Mouse (Mus musculus): ENCODE measurements at regions not wholly inside any gene's neighbourhood (a gene's known extent, or its start where the extent isn't known, plus 50 kb on each side); places are given as distances from the start of the nearest gene placed in this dataset.

- TF ChIP-seq ZC3H11A (IDR thresholded peaks at IDR 0.05; ENCODE audit: borderline replicate concordance, low read depth, low read length), result no peak
- no peak for TF ChIP-seq MAFK (IDR thresholded peaks at IDR 0.05; ENCODE audit: insufficient read depth, low read depth, low read length)
- TF ChIP-seq CHD2 (IDR thresholded peaks at IDR 0.05; ENCODE audit: low read depth, low read length), result no peak
- no peak for TF ChIP-seq ZNF384 (IDR thresholded peaks at IDR 0.05; ENCODE audit: low read depth, low read length)
- no peak for TF ChIP-seq HCFC1 (IDR thresholded peaks at IDR 0.05; ENCODE audit: borderline replicate concordance, insufficient read depth, low read length)
- no peaks in the 10 kb centered on the region for H3K36me3 ChIP-seq (ENCODE audit: control insufficient read depth, insufficient read depth, low read length, poor library complexity, severe bottlenecking)
- no peak overlapping the region for H3K27ac ChIP-seq (ENCODE audit: insufficient read depth, low read depth, low read length, poor library complexity, severe bottlenecking)
- DNase-seq (ENCODE audit: low read depth, low spot score), result no peak
- H3K4me3 ChIP-seq (ENCODE audit: insufficient read depth in 1 of 2, low read depth in 1 of 2, low read length in 2 of 2, poor library complexity in 1 of 2, severe bottlenecking in 1 of 2), result no peak overlapping the region
- H3K9ac ChIP-seq (ENCODE audit: insufficient read depth, low read depth, low read length, poor library complexity, severe bottlenecking), result no peak overlapping the region
- in situ Hi-C loops (cut with MboI; ENCODE audit: low sequenced_read_pairs in 2 of 2, unreplicated experiment in 2 of 2), result no loop called here
- H3K9me3 ChIP-seq (ENCODE audit: control insufficient read depth, insufficient read depth, low read depth, low read length), result no peaks in the 10 kb centered on the region
- H3K4me1 ChIP-seq (ENCODE audit: control insufficient read depth in 2 of 2, insufficient read depth in 2 of 2, low read length in 2 of 2, poor library complexity in 1 of 2), result no peaks in the 10 kb centered on the region
Observed at GRCm38 (mm10) chr3:67661529-67661928, 79.0 kb downstream of the Mfsd1 start.

- Histone ChIP-seq H3K36me3 (ENCODE audit: control insufficient read depth, insufficient read depth, low read length, poor library complexity, severe bottlenecking) (no peaks in the 10 kb centered on the region), H3K9me3 (ENCODE audit: control insufficient read depth, insufficient read depth, low read depth, low read length) (no peaks in the 10 kb centered on the region), H3K27ac (ENCODE audit: insufficient read depth, low read depth, low read length, poor library complexity, severe bottlenecking) (no peak overlapping the region), H3K4me3 (ENCODE audit: insufficient read depth in 1 of 2, low read depth in 1 of 2, low read length in 2 of 2, poor library complexity in 1 of 2, severe bottlenecking in 1 of 2) (no peak overlapping the region), H3K4me1 (ENCODE audit: control insufficient read depth in 2 of 2, insufficient read depth in 2 of 2, low read length in 2 of 2, poor library complexity in 1 of 2) (no peaks in the 10 kb centered on the region), H3K9ac (ENCODE audit: insufficient read depth, low read depth, low read length, poor library complexity, severe bottlenecking) (no peak overlapping the region)
- in situ Hi-C loops (cut with MboI; ENCODE audit: low sequenced_read_pairs in 2 of 2, unreplicated experiment in 2 of 2), result no loop called here
- DNase-seq (ENCODE audit: low read depth, low spot score), result no peak
- TF ChIP-seq MAFK (IDR thresholded peaks at IDR 0.05; ENCODE audit: insufficient read depth, low read depth, low read length) (no peak), HCFC1 (IDR thresholded peaks at IDR 0.05; ENCODE audit: borderline replicate concordance, insufficient read depth, low read length) (no peak), ZC3H11A (IDR thresholded peaks at IDR 0.05; ENCODE audit: borderline replicate concordance, low read depth, low read length) (no peak), ZNF384 (IDR thresholded peaks at IDR 0.05; ENCODE audit: low read depth, low read length) (no peak), CHD2 (IDR thresholded peaks at IDR 0.05; ENCODE audit: low read depth, low read length) (no peak)
Observed at GRCm38 (mm10) chr3:67709322-67709721, 126.8 kb downstream of the Mfsd1 start.

GRCm38 (mm10) chr3:67711716-67712115 lies 129.2 kb downstream of the Mfsd1 start:
- in situ Hi-C loops (cut with MboI; ENCODE audit: low sequenced_read_pairs in 2 of 2, unreplicated experiment in 2 of 2), result no loop called here
- H3K27ac ChIP-seq (ENCODE audit: insufficient read depth, low read depth, low read length, poor library complexity, severe bottlenecking), result no peak overlapping the region
- H3K9me3 ChIP-seq (ENCODE audit: control insufficient read depth, insufficient read depth, low read depth, low read length), result no peaks in the 10 kb centered on the region
- no peak overlapping the region for H3K9ac ChIP-seq (ENCODE audit: insufficient read depth, low read depth, low read length, poor library complexity, severe bottlenecking)
- no peaks in the 10 kb centered on the region for H3K4me1 ChIP-seq (ENCODE audit: control insufficient read depth in 2 of 2, insufficient read depth in 2 of 2, low read length in 2 of 2, poor library complexity in 1 of 2)
- H3K36me3 ChIP-seq (ENCODE audit: control insufficient read depth, insufficient read depth, low read length, poor library complexity, severe bottlenecking), result no peaks in the 10 kb centered on the region
- DNase-seq (ENCODE audit: low read depth, low spot score), result no peak
- no peak overlapping the region for H3K4me3 ChIP-seq (ENCODE audit: insufficient read depth in 1 of 2, low read depth in 1 of 2, low read length in 2 of 2, poor library complexity in 1 of 2, severe bottlenecking in 1 of 2)
- TF ChIP-seq HCFC1 (IDR thresholded peaks at IDR 0.05; ENCODE audit: borderline replicate concordance, insufficient read depth, low read length) (no peak), ZC3H11A (IDR thresholded peaks at IDR 0.05; ENCODE audit: borderline replicate concordance, low read depth, low read length) (no peak), CHD2 (IDR thresholded peaks at IDR 0.05; ENCODE audit: low read depth, low read length) (no peak), ZNF384 (IDR thresholded peaks at IDR 0.05; ENCODE audit: low read depth, low read length) (no peak), MAFK (IDR thresholded peaks at IDR 0.05; ENCODE audit: insufficient read depth, low read depth, low read length) (no peak)

- DNase-seq (ENCODE audit: low read depth, low spot score), result no peak
- no peaks in the 10 kb centered on the region for H3K9me3 ChIP-seq (ENCODE audit: control insufficient read depth, insufficient read depth, low read depth, low read length)
- no peaks in the 10 kb centered on the region for H3K4me1 ChIP-seq (ENCODE audit: control insufficient read depth in 2 of 2, insufficient read depth in 2 of 2, low read length in 2 of 2, poor library complexity in 1 of 2)
- H3K36me3 ChIP-seq (ENCODE audit: control insufficient read depth, insufficient read depth, low read length, poor library complexity, severe bottlenecking), result no peaks in the 10 kb centered on the region
- in situ Hi-C loops (cut with MboI; ENCODE audit: low sequenced_read_pairs in 2 of 2, unreplicated experiment in 2 of 2), result no loop called here
- no peak overlapping the region for H3K4me3 ChIP-seq (ENCODE audit: insufficient read depth in 1 of 2, low read depth in 1 of 2, low read length in 2 of 2, poor library complexity in 1 of 2, severe bottlenecking in 1 of 2)
- H3K27ac ChIP-seq (ENCODE audit: insufficient read depth, low read depth, low read length, poor library complexity, severe bottlenecking), result no peak overlapping the region
- no peak for TF ChIP-seq HCFC1 (IDR thresholded peaks at IDR 0.05; ENCODE audit: borderline replicate concordance, insufficient read depth, low read length)
- TF ChIP-seq ZNF384 (IDR thresholded peaks at IDR 0.05; ENCODE audit: low read depth, low read length), result no peak
- no peak for TF ChIP-seq MAFK (IDR thresholded peaks at IDR 0.05; ENCODE audit: insufficient read depth, low read depth, low read length)
- no peak for TF ChIP-seq ZC3H11A (IDR thresholded peaks at IDR 0.05; ENCODE audit: borderline replicate concordance, low read depth, low read length)
- TF ChIP-seq CHD2 (IDR thresholded peaks at IDR 0.05; ENCODE audit: low read depth, low read length), result no peak
- H3K9ac ChIP-seq (ENCODE audit: insufficient read depth, low read depth, low read length, poor library complexity, severe bottlenecking), result no peak overlapping the region
Observed at GRCm38 (mm10) chr3:67731921-67732320, 149.4 kb downstream of the Mfsd1 start.

DNA sequence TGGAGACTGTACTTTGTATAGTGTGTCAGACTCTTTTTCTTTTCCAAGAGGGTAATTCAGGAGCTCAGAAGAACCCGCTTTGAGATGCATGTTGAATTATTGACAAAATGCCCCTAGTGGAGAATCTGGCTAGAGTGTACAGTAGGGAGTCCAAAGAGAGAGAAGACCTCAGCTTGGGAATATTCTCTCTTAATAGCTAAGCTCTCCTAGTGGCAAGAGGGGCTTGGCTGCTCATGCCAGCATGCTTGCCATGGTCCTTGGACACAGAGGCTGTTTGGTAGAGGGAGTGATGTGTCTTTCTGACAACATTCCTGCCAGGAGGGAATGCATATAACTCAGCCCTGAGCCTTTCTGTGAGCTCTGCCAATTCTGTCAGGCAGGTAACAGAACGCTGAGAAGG lies 150.3 kb downstream of the Mfsd1 start:
- no peak overlapping the region for H3K9ac ChIP-seq (ENCODE audit: insufficient read depth, low read depth, low read length, poor library complexity, severe bottlenecking)
- TF ChIP-seq ZC3H11A (IDR thresholded peaks at IDR 0.05; ENCODE audit: borderline replicate concordance, low read depth, low read length), result no peak
- TF ChIP-seq CHD2 (IDR thresholded peaks at IDR 0.05; ENCODE audit: low read depth, low read length), result no peak
- no peak for TF ChIP-seq HCFC1 (IDR thresholded peaks at IDR 0.05; ENCODE audit: borderline replicate concordance, insufficient read depth, low read length)
- in situ Hi-C loops (cut with MboI; ENCODE audit: low sequenced_read_pairs in 2 of 2, unreplicated experiment in 2 of 2), result no loop called here
- DNase-seq (ENCODE audit: low read depth, low spot score), result no peak
- no peaks in the 10 kb centered on the region for H3K36me3 ChIP-seq (ENCODE audit: control insufficient read depth, insufficient read depth, low read length, poor library complexity, severe bottlenecking)
- H3K27ac ChIP-seq (ENCODE audit: insufficient read depth, low read depth, low read length, poor library complexity, severe bottlenecking), result no peak overlapping the region
- no peaks in the 10 kb centered on the region for H3K9me3 ChIP-seq (ENCODE audit: control insufficient read depth, insufficient read depth, low read depth, low read length)
- H3K4me1 ChIP-seq (ENCODE audit: control insufficient read depth in 2 of 2, insufficient read depth in 2 of 2, low read length in 2 of 2, poor library complexity in 1 of 2), result no peaks in the 10 kb centered on the region
- H3K4me3 ChIP-seq (ENCODE audit: insufficient read depth in 1 of 2, low read depth in 1 of 2, low read length in 2 of 2, poor library complexity in 1 of 2, severe bottlenecking in 1 of 2), result no peak overlapping the region
